Mouse (Mus musculus): Measurements from ENCODE around the gene Slc11a2. TPM values are rescaled to one million over a fixed set of nuclear protein-coding genes. Genes with fewer than 3 reads are reported as not detected.
"Not testable (repeated sequence)": the region's sequence is repeated elsewhere in the genome, so short reads cannot be mapped to it uniquely, and the experiment has no call there.

Slc11a2 gene
- total and polyA plus RNA-seq, 3 experiments, result 8.9 to 18.6 (median 13.0) TPM

GRCm38 (mm10) chr15:100379658-100380057 is 45.2 kb downstream of the Slc11a2 start (continued):
- TF ChIP-seq ETS1 (conservative IDR thresholded peaks at IDR 0.05; ENCODE audit: low read depth, low read length), result peak; percentile 51
- no peak for TF ChIP-seq USF2 (conservative IDR thresholded peaks at IDR 0.05; ENCODE audit: low read depth, low read length)
- no peak for TF ChIP-seq UBTF (IDR thresholded peaks at IDR 0.05; ENCODE audit: low read depth, low read length)
- TF ChIP-seq ELF1 (IDR thresholded peaks at IDR 0.05; ENCODE audit: low read depth, low read length), result no peak
- TF ChIP-seq KAT2A (IDR thresholded peaks at IDR 0.05; ENCODE audit: insufficient replicate concordance, low read length), result no peak
- no peak for TF ChIP-seq POLR2A (IDR thresholded peaks at IDR 0.05; ENCODE audit: low read depth, low read length)
- no peak for TF ChIP-seq MAFK (IDR thresholded peaks at IDR 0.05; ENCODE audit: insufficient replicate concordance, low read length)
- no peak for TF ChIP-seq E2F4 (IDR thresholded peaks at IDR 0.05; ENCODE audit: insufficient replicate concordance, low read depth, low read length)
- TF ChIP-seq PAX5 (IDR thresholded peaks at IDR 0.05; ENCODE audit: low read length), result no peak

GRCm38 (mm10) chr15:100377847-100378505 is 46.9 kb downstream of the Slc11a2 start:
- H3K27ac ChIP-seq (ENCODE audit: insufficient read depth, low read depth); dilution Hi-C loops (cut with MboI; ENCODE audit: extremely low pct_ligation_motif_present, extremely low pct_unique_long_range_greater_than_20kb, low sequenced_read_pairs); H3K79me2 ChIP-seq (replicated peaks; ENCODE audit: control insufficient read depth, extremely low read depth, insufficient read depth, poor library complexity, severe bottlenecking); H3K9me3 ChIP-seq (replicated peaks; ENCODE audit: low read length); H3K4me1 ChIP-seq (ENCODE audit: control insufficient read depth in 1 of 2, insufficient read depth in 2 of 2); in situ Hi-C loops (cut with MboI; ENCODE audit: low pct_ligation_motif_present, low pct_unique_long_range_greater_than_20kb, low sequenced_read_pairs); H3K4me2 ChIP-seq (ENCODE audit: insufficient read depth, low read depth, poor library complexity, severe bottlenecking); H3K36me3 ChIP-seq (replicated peaks in 1 of 2; ENCODE audit: control insufficient read depth in 1 of 2, insufficient read depth in 1 of 2, low read length in 1 of 2); H3K27me3 ChIP-seq (replicated peaks); H3K4me3 ChIP-seq (replicated peaks in 1 of 3; ENCODE audit: low read depth in 2 of 3, low read length in 2 of 3, poor library complexity in 1 of 3); DNase-seq (ENCODE audit: extremely low read depth); H3K9ac ChIP-seq (ENCODE audit: insufficient read depth, low read depth): not testable (repeated sequence)
- peak in 1 of 2 experiments; percentile 21; a peak in 2 of 4 replicates for TF ChIP-seq CTCF (conservative IDR thresholded peaks at IDR 0.05 in 1 of 2, IDR thresholded peaks at IDR 0.05 in 1 of 2; ENCODE audit: low read depth in 2 of 2, low read length in 2 of 2)

DNA sequence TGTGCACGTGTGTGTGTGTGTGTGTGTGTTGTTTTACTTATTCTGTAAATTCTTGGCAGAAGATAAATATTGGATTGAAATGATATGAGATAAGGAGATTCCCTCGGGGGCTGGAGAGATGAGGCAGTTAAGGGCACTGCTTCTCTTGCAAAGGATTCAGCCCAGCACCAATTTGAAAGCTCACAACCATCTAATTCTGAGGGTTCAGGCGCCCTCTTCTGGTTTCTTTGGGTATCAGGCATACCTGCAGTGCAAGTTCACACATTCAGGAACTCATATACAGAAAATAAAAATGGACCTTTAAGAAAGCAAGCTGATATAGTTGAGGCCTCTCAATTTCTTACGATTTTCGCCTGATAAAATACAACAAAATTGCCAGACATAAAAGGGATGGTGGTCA is 49.8 kb downstream of the Slc11a2 start:
- Histone ChIP-seq H3K9ac (ENCODE audit: insufficient read depth, low read depth) (no peak overlapping the region), H3K27ac (ENCODE audit: insufficient read depth, low read depth) (no peak overlapping the region), H3K79me2 (replicated peaks; ENCODE audit: control insufficient read depth, extremely low read depth, insufficient read depth, poor library complexity, severe bottlenecking) (no peaks in the 10 kb centered on the region), H3K36me3 (replicated peaks in 1 of 2; ENCODE audit: control insufficient read depth in 1 of 2, insufficient read depth in 1 of 2, low read length in 1 of 2) (no peaks in the 10 kb centered on the region), H3K4me2 (ENCODE audit: insufficient read depth, low read depth, poor library complexity, severe bottlenecking) (no peak overlapping the region), H3K4me1 (ENCODE audit: control insufficient read depth in 1 of 2, insufficient read depth in 2 of 2) (peaks cover 0 to 3% of the 10 kb centered on the region in 2 experiments; a peak in 2 of 4 replicates), H3K27me3 (replicated peaks) (no peaks in the 10 kb centered on the region), H3K9me3 (replicated peaks; ENCODE audit: low read length) (peaks cover 6% of the 10 kb centered on the region), H3K4me3 (replicated peaks in 1 of 3; ENCODE audit: low read depth in 2 of 3, low read length in 2 of 3, poor library complexity in 1 of 3) (no peak overlapping the region)
- TF ChIP-seq SMC3 (IDR thresholded peaks at IDR 0.05; ENCODE audit: low read depth, low read length) (peak; percentile 58), RAD21 (IDR thresholded peaks at IDR 0.05; ENCODE audit: low read depth, low read length) (peak; percentile 70), TBP (conservative IDR thresholded peaks at IDR 0.05; ENCODE audit: low read depth, low read length) (no peak), CTCF (conservative IDR thresholded peaks at IDR 0.05 in 1 of 2, IDR thresholded peaks at IDR 0.05 in 1 of 2; ENCODE audit: low read depth in 2 of 2, low read length in 2 of 2) (peak; percentile 71 to 76)
- in situ Hi-C loops (cut with MboI; ENCODE audit: low pct_ligation_motif_present, low pct_unique_long_range_greater_than_20kb, low sequenced_read_pairs), result no loop called here
- dilution Hi-C loops (cut with MboI; ENCODE audit: extremely low pct_ligation_motif_present, extremely low pct_unique_long_range_greater_than_20kb, low sequenced_read_pairs), result no loop called here
- DNase-seq (ENCODE audit: extremely low read depth), result peak; percentile 75

Measured in CH12.LX (cell line).